ENCODE assay signal across 23 mouse cellular contexts in the genomic region with DNA sequence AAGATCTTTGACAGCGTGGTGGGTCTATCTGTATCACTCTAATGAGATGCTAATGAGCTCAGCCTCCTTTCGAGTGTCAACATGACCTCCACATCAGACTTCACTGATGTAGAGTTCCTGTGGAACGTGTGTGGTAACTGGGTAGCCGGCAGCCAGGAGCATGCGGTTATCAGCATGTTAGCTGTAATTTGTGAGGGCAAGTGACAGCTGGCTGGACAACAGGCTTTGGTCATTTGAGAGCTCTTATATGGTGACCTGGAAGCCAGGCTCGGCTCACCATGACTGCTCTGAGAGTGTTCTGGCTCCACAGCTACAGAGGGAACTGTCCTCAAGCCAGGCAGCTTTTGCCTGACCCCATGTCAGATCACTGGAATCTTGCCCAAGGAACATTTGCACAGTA. TPM values are rescaled to one million over a fixed set of nuclear protein-coding genes. Genes with fewer than 3 reads are reported as not detected.
A peak's percentile ranks its signal among the peaks of the same experiment; 100 is the strongest.
DNase-seq lines count a peak whose midpoint lies in the region; ATAC-seq lines count a peak whose summit lies in the region.
"Had no signal": no experiment of that assay in that cellular context is flagged by ENCODE, and none has a peak within 500 bp of the region (broad histone marks: within the 10 kb centered on the region; RNA-seq: fewer than 3 reads in every experiment).

No protein-coding gene starts in this region.

- peak; percentile 39 to 42 for DNase-seq in cerebellum, postnatal 10 days
- no peak for DNase-seq in cerebellum, adult 9-10 months
- peak; percentile 23 for DNase-seq in kidney, postnatal 14 days
- no peak for DNase-seq in kidney, postnatal 36 days
- DNase-seq in retina, postnatal 1 day, result peak; percentile 62
- DNase-seq in retina, embryonic 14.5 days (ENCODE audit: low spot score), result no peak
- DNase-seq: adrenal gland, postnatal 10 days; adrenal gland, postnatal 36 days; cerebellum, adult 18-20 months; cerebellum, adult 9-11 months; cerebellum, postnatal 36 days; embryo, embryonic 11 days; gastrocnemius, postnatal 10 days; heart, adult 11 months had no signal

- ATAC-seq in erythroid progenitor cell, adult 5-6 weeks (replicated peaks; ENCODE audit: low FRiP score, poor library complexity, severe bottlenecking), result no peak
- ATAC-seq: forebrain, embryonic 13.5 days; forebrain, embryonic 16.5 days; hindbrain, embryonic 16.5 days; Patski had no signal

RNA-seq across cellular contexts. Expression of gene Adgra1, which starts 8.4 kb away (rescaled TPM):
- total RNA-seq in erythroid progenitor cell, adult 5-6 weeks (2015; ENCODE audit: low replicate concordance), result not detected in 2 replicates
- total RNA-seq in erythroid progenitor cell, adult 5-6 weeks (2017; ENCODE audit: low replicate concordance), result not detected in 2 replicates
- total RNA-seq: CH12.LX; gastrocnemius, adult 18-20 months; hematopoietic stem cell, adult 5-6 weeks had no signal

RNA-seq across cellular contexts. Expression of gene Kndc1, which starts 52.1 kb away (rescaled TPM):
- not detected in 2 replicates for total RNA-seq in erythroid progenitor cell, adult 5-6 weeks (2015; ENCODE audit: low replicate concordance)
- not detected in 2 replicates for total RNA-seq in erythroid progenitor cell, adult 5-6 weeks (2017; ENCODE audit: low replicate concordance)
- total RNA-seq: gastrocnemius, adult 18-20 months; heart, postnatal 25 days; hematopoietic stem cell, adult 5-6 weeks had no signal

Comparison
In these comparisons a context has a peak if more than half of its experiments do, and no peak if none do; other contexts are left out.
1. DNase-seq: peak in cerebellum, postnatal 10 days (2 of 2), kidney, postnatal 14 days (single experiment) and retina, postnatal 1 day (single experiment); none in cerebellum, adult 9-10 months (single experiment), kidney, postnatal 36 days (0 of 2) and retina, embryonic 14.5 days (single experiment).